Mouse (Mus musculus) T-helper 17 cell (primary cell): ENCODE results near the gene 4930469K13Rik.

Source experiments
- in situ Hi-C, 2 experiments: fragments of 300-600 bp; cut with MboI, MseI; formaldehyde crosslinking; loops; 1 replicate in 1 of 2; 2 replicates in 1 of 2; pipeline ENCODE4 v1.15.1; 2025; ENCODE audit warnings: high pct_unique_total_duplicates in 2 of 2

The 4930469K13Rik gene

DNA sequence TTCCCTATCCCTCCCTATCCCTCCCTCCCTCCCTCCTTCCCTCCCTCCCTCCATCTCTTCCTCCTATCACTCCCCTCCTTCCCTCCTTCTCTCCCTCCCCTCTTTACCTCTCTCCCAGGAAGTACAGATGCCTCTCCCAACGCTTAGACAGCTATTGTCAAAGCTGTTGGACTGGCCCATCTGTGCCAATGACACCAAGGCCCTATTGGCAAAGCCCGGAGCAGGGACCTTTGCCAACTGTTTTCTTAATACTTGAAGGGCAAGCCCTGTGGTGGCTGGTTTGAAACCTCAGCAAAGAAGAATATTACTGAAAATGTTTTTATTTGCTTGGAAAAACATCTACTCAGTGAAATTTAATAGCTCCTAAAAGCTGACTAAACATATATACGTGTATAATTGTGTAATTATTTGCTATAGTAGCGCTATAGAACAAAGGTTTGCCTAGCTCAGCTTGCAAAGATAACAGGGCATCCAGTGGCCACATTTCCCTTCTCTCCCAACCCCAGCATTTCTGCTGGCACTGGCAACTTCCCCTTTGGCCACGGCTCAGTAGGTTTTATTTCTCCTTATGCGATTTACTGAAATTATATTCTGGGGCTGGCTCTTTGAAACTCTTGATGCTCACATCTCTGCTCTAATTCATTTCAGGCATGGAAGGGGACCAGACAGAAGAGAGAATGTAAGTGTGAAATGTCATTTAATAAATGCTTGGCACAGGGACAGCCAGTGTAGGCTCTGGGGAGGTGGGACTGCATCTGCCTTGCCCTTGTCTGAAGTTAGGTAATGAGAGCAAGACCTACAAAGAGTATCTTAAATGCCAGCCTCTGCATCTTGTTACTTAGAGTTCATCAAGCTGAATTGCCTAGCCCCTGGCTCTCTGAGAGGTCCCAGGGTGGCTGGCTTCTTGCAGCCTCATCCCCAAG, 18.6 kb downstream of the 4930469K13Rik start:
- in situ Hi-C loops: loop anchor here in 1 of 2 experiments (10.0 kb wide), 1 partner anchor 605 kb away; no protein-coding TSS in a partner anchor

- in situ Hi-C loops: no loop called here
Observed at GRCm38 (mm10) chr11:34078581-34078980, 19.8 kb downstream of the 4930469K13Rik start.

GRCm38 (mm10) chr11:34077870-34078269, 20.5 kb downstream of the 4930469K13Rik start:
- in situ Hi-C loops: no loop called here

DNA sequence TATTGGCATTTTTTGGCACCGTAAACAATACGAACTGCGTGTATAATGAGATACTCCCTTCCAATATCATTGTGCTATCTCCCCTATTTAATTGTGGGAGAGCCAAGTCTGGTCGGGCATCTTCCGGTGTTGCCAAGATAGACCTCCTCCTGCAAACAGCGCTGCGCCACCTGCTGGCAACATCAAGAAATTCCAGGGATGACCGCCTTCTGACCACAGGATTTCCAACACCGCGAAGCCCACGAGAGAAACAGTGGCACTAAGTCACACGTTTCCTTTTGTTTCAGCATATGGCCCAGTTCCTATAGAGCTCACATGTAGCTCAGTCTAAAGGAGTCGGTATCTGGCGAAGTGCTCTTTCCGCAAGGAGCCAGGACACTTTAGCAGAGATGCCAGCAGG, 24.6 kb downstream of the 4930469K13Rik start:
- in situ Hi-C loops: loop anchor here (5.0 to 25.0 kb wide), 4 partner anchors 66 to 1611 kb away; partner anchors contain the start of genes Npm1 (in 1 of the 2) and Ubtd2 (in 1 of the 2)

DNA sequence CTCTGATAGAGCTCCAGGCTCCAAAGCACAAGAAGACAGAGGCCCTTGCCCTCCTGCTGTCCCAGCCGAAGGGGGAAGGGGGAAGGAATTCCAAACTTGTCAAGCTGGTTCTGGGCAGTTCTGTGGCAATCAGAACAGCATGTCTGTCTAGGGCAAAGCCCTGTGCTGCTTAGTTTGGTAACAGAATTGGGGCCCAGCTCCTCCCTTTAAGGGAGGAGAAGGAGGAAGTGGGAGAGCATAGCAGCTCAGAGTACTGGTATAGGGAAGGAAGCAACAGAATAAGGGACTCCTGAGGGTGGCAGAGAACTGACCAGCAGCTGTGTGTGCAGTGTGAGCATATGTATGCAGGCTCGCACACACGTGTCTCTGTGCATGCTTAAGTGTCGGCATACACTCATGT, 26.0 kb downstream of the 4930469K13Rik start:
- in situ Hi-C loops: loop anchor here (5.0 to 25.0 kb wide), 4 partner anchors 65 to 1610 kb away; partner anchors contain the start of genes Npm1 (in 1 of the 2) and Ubtd2 (in 1 of the 2)

DNA sequence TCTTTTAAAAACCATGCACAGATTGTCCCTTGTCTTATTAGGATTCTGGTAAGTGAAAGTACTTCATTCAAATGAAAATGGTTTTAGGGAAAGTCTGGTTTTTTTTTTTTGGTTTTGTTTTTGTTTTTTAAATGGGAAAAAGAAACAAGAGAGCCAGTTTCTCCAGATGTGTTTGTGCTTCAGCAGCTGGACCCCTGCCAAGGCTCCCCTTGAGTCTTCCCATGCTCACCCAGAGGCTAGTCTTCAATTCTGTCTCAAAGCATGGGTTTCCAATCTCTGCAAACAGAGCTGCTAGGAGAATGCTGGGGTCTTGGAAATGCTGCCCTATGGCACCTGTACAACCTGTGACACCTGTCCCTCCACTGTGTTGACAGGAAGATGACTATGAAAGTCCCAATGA, 27.8 kb downstream of the 4930469K13Rik start:
- in situ Hi-C loops: loop anchor here (5.0 to 25.0 kb wide), 4 partner anchors 63 to 1608 kb away; partner anchors contain the start of genes Npm1 (in 1 of the 2) and Ubtd2 (in 1 of the 2)

- in situ Hi-C loops: loop anchor here (10.0 to 25.0 kb wide), 3 partner anchors 119 to 1602 kb away; partner anchors contain the start of genes Npm1 (in 1 of the 2) and Ubtd2 (in 1 of the 2)
Observed at GRCm38 (mm10) chr11:34063702-34064485, 34.5 kb downstream of the 4930469K13Rik start.

GRCm38 (mm10) chr11:34063257-34063656, 35.1 kb downstream of the 4930469K13Rik start:
- in situ Hi-C loops: loop anchor here (10.0 to 25.0 kb wide), 3 partner anchors 118 to 1601 kb away; partner anchors contain the start of genes Npm1 (in 1 of the 2) and Ubtd2 (in 1 of the 2)

GRCm38 (mm10) chr11:34061740-34062139, 36.6 kb downstream of the 4930469K13Rik start:
- in situ Hi-C loops: loop anchor here (10.0 to 25.0 kb wide), 3 partner anchors 117 to 1599 kb away; partner anchors contain the start of genes Npm1 (in 1 of the 2) and Ubtd2 (in 1 of the 2)

DNA sequence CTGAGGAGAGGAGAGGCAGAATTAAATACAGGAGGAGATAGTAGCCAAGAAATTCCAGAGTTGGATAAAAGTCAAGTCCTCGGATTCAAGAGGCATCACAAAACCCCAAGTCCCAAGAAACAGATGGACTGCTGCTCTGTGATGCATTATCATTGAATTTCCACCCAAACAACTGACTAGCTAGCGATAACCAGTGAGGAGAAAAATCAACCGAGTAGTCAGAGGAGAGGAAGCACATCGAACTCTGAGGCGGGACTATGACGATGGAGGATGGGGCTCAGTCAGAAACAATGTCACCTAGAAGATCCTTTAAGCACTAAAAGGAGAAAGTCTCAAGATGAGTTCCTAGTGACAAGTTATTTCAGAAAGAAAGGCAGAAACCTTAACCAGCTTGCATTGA, 39.4 kb downstream of the 4930469K13Rik start:
- in situ Hi-C loops: loop anchor here (25.0 kb wide), 2 partner anchors 897 to 1597 kb away; partner anchors contain the start of genes Npm1 (in 1 of the 2) and Ubtd2 (in 1 of the 2)

- in situ Hi-C loops: loop anchor here (25.0 kb wide), 2 partner anchors 896 to 1596 kb away; partner anchors contain the start of genes Npm1 (in 1 of the 2) and Ubtd2 (in 1 of the 2)
Observed at GRCm38 (mm10) chr11:34058332-34058731, 40.0 kb downstream of the 4930469K13Rik start.

DNA sequence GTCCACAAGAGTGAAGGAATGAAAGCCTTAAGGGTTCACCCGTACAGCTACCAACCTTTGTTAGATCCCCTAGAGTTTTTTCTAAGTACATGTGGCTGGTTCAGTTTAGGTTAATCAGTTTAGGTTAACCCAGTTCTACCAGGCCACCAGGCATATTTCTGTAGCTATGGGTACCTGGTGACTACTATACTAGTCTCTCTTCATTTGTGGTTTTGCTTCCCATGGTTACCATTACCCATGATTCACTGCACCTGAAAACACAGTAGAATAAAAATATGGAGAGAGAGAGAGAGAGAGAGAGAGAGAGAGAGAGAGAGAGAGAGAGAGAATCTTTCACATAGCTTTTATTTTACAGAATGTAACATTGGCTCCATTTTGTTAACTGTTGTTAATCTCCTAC, 41.6 kb downstream of the 4930469K13Rik start:
- in situ Hi-C loops: loop anchor here (25.0 kb wide), 2 partner anchors 894 to 1594 kb away; partner anchors contain the start of genes Npm1 (in 1 of the 2) and Ubtd2 (in 1 of the 2)

GRCm38 (mm10) chr11:34054031-34054727, 44.2 kb downstream of the 4930469K13Rik start:
- in situ Hi-C loops: loop anchor here (25.0 kb wide), 2 partner anchors 892 to 1592 kb away; partner anchors contain the start of genes Npm1 (in 1 of the 2) and Ubtd2 (in 1 of the 2)

GRCm38 (mm10) chr11:34053031-34053818, 45.1 kb downstream of the 4930469K13Rik start:
- in situ Hi-C loops: loop anchor here (25.0 kb wide), 2 partner anchors 891 to 1591 kb away; partner anchors contain the start of genes Npm1 (in 1 of the 2) and Ubtd2 (in 1 of the 2)

GRCm38 (mm10) chr11:34050643-34051042, 47.7 kb downstream of the 4930469K13Rik start:
- in situ Hi-C loops: loop anchor here (25.0 kb wide), 2 partner anchors 888 to 1588 kb away; partner anchors contain the start of genes Npm1 (in 1 of the 2) and Ubtd2 (in 1 of the 2)

DNA sequence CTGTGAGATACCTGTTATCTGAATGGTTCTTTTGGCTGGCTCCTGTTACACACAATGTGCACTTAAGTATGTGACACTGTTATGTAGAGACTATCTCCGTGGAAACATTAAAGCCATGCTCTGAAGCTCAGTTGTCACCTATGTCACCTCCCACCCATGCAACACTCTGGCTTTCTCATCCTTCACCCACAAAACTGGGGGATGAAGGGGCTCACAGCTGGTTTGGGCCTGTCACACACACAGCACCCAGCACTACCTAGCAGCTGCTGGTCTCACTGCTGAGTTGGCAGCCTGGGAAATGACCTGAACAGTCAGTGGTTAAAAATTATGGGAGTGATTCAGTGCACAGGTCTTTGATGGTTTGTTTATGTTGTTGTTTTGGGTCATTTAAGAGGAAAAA, 48.3 kb downstream of the 4930469K13Rik start:
- in situ Hi-C loops: loop anchor here (25.0 kb wide), 2 partner anchors 888 to 1588 kb away; partner anchors contain the start of genes Npm1 (in 1 of the 2) and Ubtd2 (in 1 of the 2)

GRCm38 (mm10) chr11:34049125-34049379, 49.3 kb downstream of the 4930469K13Rik start:
- in situ Hi-C loops: loop anchor here in 1 of 2 experiments (5.0 to 25.0 kb wide), 4 partner anchors 42 to 1337 kb away; no protein-coding TSS in a partner anchor

- in situ Hi-C loops: loop anchor here in 1 of 2 experiments (5.0 to 25.0 kb wide), 4 partner anchors 41 to 1336 kb away; no protein-coding TSS in a partner anchor
Observed at GRCm38 (mm10) chr11:34048375-34049124, 49.8 kb downstream of the 4930469K13Rik start.
